Mouse (Mus musculus): ENCODE results near the gene D330020A13Rik. TPM values are rescaled to one million over a fixed set of nuclear protein-coding genes. Genes with fewer than 3 reads are reported as not detected.
A peak's percentile ranks its signal among the peaks of the same experiment; 100 is the strongest.

Gene D330020A13Rik
- polyA plus RNA-seq, 1 experiment from 2014 or later: 1.1 TPM

DNA sequence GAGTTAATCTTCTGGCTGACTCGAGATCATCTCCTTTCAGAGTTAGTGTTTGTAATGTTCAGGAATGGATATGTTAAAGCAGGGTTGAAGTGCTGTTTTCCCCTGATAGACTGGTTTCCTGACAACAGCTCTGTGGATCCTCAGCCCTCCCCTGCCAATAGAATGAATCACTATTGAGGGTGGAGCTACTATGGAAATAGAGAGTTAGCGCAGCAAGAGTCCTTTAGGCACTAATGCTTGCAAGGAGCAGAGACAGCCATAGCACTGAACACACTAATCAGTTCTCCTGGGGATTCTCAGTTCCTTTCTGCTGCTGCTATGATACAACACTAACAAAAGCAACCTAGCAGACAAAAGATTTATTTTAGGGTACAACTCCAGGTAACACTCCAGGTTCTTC is 26.2 kb downstream of the D330020A13Rik start:
- ChIA-PET CTCF (interaction anchor here (0.7 kb wide), 1 partner anchor 181 kb away, joined by 3 read pairs; no protein-coding TSS in a partner anchor), POLR2A (no interaction called here)
- no peaks in the 10 kb centered on the region for H3K27me3 ChIP-seq
- DNase-seq (ENCODE audit: low read depth, low spot score) (no peak), ATAC-seq (no peak)
- no peak for TF ChIP-seq CTCF (IDR thresholded peaks at IDR 0.05)
- in situ Hi-C loops (cut with MboI; ENCODE audit: low pct_unique_long_range_greater_than_20kb): no loop called here

DNA sequence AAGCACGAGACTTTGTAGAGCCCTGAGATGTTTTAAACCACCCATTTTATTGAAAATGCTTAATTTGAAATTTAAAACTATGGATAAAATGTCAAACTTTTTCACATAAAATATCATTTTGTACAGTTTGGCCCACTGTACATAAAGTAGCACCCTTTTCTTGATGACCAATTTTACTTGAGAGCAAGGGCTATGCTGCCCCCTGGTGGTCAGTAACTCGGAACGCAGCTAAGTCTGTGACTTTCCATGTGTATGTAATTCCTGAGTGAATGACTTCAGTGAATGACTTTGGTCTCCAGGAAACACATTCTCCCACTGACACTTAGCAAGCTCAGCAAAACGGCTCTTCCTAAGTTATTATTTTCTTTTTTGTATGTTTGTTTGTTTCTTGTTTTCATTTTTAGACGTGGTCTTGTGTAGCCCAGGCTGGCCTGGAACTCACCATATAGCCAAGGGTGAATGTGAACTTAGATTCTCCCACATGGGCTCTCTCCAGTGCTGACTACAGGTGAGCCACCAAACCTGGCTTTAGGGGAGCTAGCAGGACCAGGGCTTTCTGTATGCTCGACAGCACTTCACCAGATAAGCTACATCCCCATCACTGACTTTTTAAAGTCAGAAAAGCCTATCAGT is 30.2 kb downstream of the D330020A13Rik start:
- no peak for ATAC-seq
- in situ Hi-C loops (cut with MboI; ENCODE audit: low pct_unique_long_range_greater_than_20kb): no loop called here
- POLR2A ChIA-PET: no interaction called here
- peak; percentile 20 for DNase-seq (ENCODE audit: low read depth, low spot score)
- TF ChIP-seq CTCF (IDR thresholded peaks at IDR 0.05): peak; percentile 88
- CTCF ChIA-PET: interaction anchor here (1.0 to 2.7 kb wide), 6 partner anchors 9 to 102 kb away, joined by 3 to 11 read pairs (median 4); no protein-coding TSS in a partner anchor
- no peaks in the 10 kb centered on the region for H3K27me3 ChIP-seq

DNA sequence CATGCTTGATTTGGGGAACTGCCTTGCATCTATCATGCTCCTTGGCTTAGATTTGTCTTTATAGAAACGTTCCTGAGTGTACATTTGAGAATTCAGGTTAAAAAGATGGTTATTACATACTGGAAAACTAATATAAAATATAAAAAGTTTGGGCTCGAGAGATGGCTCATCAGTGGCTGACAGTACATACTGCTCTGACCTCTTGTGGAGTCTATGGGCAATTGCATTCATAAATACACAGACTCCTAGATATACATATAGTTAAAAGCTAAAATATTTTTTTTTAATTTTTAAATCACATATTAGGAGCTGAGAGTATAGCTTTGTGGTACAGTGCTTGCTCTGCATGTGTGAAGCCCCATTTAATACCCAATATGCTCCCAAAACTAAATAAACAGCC is 38.2 kb downstream of the D330020A13Rik start:
- DNase-seq (ENCODE audit: low read depth, low spot score) (no peak), ATAC-seq (no peak)
- POLR2A ChIA-PET: no interaction called here
- CTCF ChIA-PET: interaction anchor here (0.9 to 1.5 kb wide), 4 partner anchors 11 to 107 kb away, joined by 3 to 4 read pairs (median 3); no protein-coding TSS in a partner anchor
- TF ChIP-seq CTCF (IDR thresholded peaks at IDR 0.05): peak; percentile 54
- in situ Hi-C loops (cut with MboI; ENCODE audit: low pct_unique_long_range_greater_than_20kb): loop anchor here (25.0 kb wide), 1 partner anchor 545 kb away; no protein-coding TSS in a partner anchor
- no peaks in the 10 kb centered on the region for H3K27me3 ChIP-seq

DNA sequence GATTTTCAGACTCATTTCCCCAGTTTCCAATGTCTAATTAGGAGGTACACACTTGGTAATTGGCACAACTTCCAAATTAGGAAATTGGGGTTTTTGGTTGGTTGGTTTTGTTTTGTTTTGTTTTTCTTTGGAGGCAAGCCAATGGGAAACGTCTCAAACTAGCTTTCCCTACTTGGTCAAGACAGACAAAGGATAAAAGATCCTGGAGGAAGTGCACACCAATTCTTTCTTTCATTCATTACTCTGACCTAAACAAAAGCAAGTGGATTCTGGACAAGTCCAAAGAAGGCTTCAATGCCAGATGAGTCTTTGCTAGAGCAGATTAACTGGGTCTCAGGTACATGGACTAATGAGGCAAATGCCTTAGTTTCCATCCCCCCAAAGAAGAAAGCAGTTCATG is 49.8 kb downstream of the D330020A13Rik start:
- in situ Hi-C loops (cut with MboI; ENCODE audit: low pct_unique_long_range_greater_than_20kb): loop anchor here (25.0 kb wide), 1 partner anchor 557 kb away; no protein-coding TSS in a partner anchor
- no peak for ATAC-seq
- POLR2A ChIA-PET: no interaction called here
- H3K27me3 ChIP-seq: no peaks in the 10 kb centered on the region
- TF ChIP-seq CTCF (IDR thresholded peaks at IDR 0.05): no peak
- DNase-seq (ENCODE audit: low read depth, low spot score): no peak
- CTCF ChIA-PET: interaction anchor here (0.9 to 1.9 kb wide), 2 partner anchors 12 to 13 kb away, joined by 3 to 4 read pairs; no protein-coding TSS in a partner anchor

Other genes starting within 250 kb of the D330020A13Rik start
- gene Ninj2, start 201.0 kb upstream of the D330020A13Rik start, polyA plus RNA-seq (2021): 0.31 TPM
- 5.3 TPM for gene B4galnt3, start 195 bp downstream of the D330020A13Rik start, polyA plus RNA-seq (2021)
- gene Kdm5a, start 69.8 kb downstream of the D330020A13Rik start, polyA plus RNA-seq (2021): 41.4 TPM
- gene Ccdc77, start 70.0 kb downstream of the D330020A13Rik start, polyA plus RNA-seq (2021): 12.4 TPM
- gene Il17ra, start 168.9 kb downstream of the D330020A13Rik start, polyA plus RNA-seq (2021): 16.3 TPM
- 0.51 TPM for gene Tmem121b, start 199.4 kb downstream of the D330020A13Rik start, polyA plus RNA-seq (2021)
- 26.6 TPM for gene Hdhd5, start 237.0 kb downstream of the D330020A13Rik start, polyA plus RNA-seq (2021)